Mouse (Mus musculus) myocyte (in vitro differentiated cells): ENCODE measurements around the gene Socs4.

Experiments
- E2F4 ChIP-seq: IDR thresholded peaks from one replicate; pipeline ENCODE4 v1.6.1; 2011; ENCODE audit warnings: mild to moderate bottlenecking, control low read depth, moderate library complexity; ENCODE audit not compliant: insufficient read depth
- MAX ChIP-seq: IDR thresholded peaks from one replicate; pipeline ENCODE4 v1.6.1; 2011; ENCODE audit warnings: low read depth, mild to moderate bottlenecking, control low read depth
- MYOG ChIP-seq, 3 experiments: IDR thresholded peaks; one replicate each; pipeline ENCODE4 v1.6.1; 2011; ENCODE audit warnings: control low read depth in 2 of 3, low read depth in 2 of 3, mild to moderate bottlenecking in 2 of 3; ENCODE audit not compliant: insufficient read length in 2 of 3, control insufficient read depth in 1 of 3, insufficient read depth in 1 of 3
- POLR2A ChIP-seq: IDR thresholded peaks from one replicate; pipeline ENCODE4 v1.6.1; 2011; ENCODE audit warnings: low read depth, mild to moderate bottlenecking, control low read depth, moderate library complexity; ENCODE audit not compliant: insufficient read length
- POLR2AphosphoS2 ChIP-seq: IDR thresholded peaks from one replicate; pipeline ENCODE4 v1.6.1; 2011; ENCODE audit warnings: low read depth, control low read depth; ENCODE audit not compliant: insufficient read length
- REST ChIP-seq: IDR thresholded peaks from one replicate; pipeline ENCODE4 v1.6.1; 2011; ENCODE audit warnings: mild to moderate bottlenecking, control low read depth, moderate library complexity; ENCODE audit not compliant: insufficient read depth, insufficient read length

- TF ChIP-seq E2F4 (no peak), REST (no peak), MYOG (IDR thresholded peaks at IDR 0.05; ENCODE audit: control insufficient read depth in 1 of 3, insufficient read depth in 1 of 3, insufficient read length in 2 of 3, low read depth in 2 of 3) (no peak), POLR2A (no peak), POLR2AphosphoS2 (no peak), MAX (no peak)
Measured at GRCm38 (mm10) chr14:47307669-47308068, 30.9 kb downstream of the Socs4 start.
